Mouse (Mus musculus): ENCODE measurements around the gene Hbs1l. TPM values are rescaled to one million over a fixed set of nuclear protein-coding genes. Genes with fewer than 3 reads are reported as not detected.

The Hbs1l gene
- polyA plus RNA-seq, 1 experiment: 12.4 TPM

DNA sequence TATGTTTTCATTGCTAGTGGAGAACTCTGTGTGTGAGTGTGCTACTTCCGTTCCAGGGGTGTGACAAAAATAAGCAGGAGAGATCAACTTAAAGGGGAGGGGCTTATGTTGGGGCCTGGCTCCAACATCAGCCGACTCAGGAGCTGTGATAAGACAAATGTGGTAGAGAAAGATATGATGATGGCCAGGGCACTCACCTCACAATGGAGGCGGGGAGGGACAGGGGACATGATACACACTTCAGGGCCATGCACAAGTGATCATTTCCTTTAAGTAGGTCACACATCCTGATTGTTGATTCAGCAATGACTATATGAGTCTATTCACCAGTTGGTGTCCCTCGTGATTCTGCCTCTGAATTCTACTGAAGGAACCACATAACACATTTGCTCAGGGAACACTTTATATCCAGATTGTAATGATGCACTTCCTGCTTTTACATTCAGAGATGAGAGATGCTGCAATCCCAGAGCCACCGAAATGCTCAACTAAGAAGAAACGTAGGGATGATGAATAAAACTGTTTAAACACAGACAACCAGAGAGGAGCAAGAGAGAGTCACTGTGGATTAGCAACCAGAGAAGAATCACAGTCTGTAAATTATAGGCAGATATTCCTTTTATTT lies 26.9 kb upstream of the Hbs1l start:
- Histone ChIP-seq H3K4me1 (ENCODE audit: control insufficient read depth, insufficient read depth, low read length) (no peaks in the 10 kb centered on the region), H3K4me3 (replicated peaks; ENCODE audit: extremely low read depth, low read depth, low read length) (no peak overlapping the region)
- DNase-seq: no peak
- 57% methylated on average over 6 of the region's 6 CpGs for WGBS
- no peak for TF ChIP-seq POLR2A (IDR thresholded peaks at IDR 0.05; ENCODE audit: borderline replicate concordance, extremely low read depth, low read depth, low read length)
- TF ChIP-seq CTCF (IDR thresholded peaks at IDR 0.05; ENCODE audit: insufficient read depth, low read length): no peak

DNA sequence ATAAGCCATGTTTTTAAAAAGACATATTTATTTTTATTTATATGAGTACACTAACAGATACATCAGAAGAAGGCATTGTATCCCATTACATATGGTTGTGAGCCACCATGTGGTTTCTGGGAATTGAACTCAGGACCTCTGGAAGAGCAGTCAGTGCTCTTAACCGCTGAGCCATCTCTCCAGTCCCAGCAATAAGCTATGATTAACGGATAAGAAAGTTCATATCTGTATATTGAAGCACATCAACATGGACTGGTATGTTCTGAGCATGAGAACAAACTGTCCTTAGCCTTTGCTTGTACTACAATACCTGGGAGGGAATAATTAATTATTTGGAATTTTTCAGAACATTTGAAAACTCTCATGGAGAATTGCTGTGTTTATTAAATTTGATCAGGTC lies 25.9 kb upstream of the Hbs1l start:
- no peak for DNase-seq
- no peaks in the 10 kb centered on the region for H3K4me1 ChIP-seq (ENCODE audit: control insufficient read depth, insufficient read depth, low read length)
- H3K4me3 ChIP-seq (replicated peaks; ENCODE audit: extremely low read depth, low read depth, low read length): no peak overlapping the region
- WGBS: 85% methylated on average over 2 of the region's 2 CpGs
- TF ChIP-seq POLR2A (IDR thresholded peaks at IDR 0.05; ENCODE audit: borderline replicate concordance, extremely low read depth, low read depth, low read length) (no peak), CTCF (IDR thresholded peaks at IDR 0.05; ENCODE audit: insufficient read depth, low read length) (no peak)

DNA sequence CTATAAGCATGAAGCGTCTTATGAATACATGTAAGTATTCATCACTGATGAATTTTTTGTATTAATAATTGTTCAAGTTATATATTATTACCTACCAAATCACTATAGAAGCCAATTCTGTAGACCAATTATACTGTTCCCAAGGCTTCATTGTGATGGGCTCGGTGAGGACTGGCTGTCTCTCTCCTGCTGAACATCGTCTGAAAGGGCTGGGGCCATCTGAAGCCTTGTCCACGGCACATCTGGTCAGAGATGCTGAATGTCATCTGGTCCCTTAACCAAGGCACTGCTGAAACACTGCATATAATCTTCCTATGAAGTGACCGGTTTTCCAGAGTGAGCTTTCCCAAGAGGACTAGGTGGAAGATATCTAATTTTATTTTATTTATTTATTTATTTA lies 24.9 kb upstream of the Hbs1l start:
- Histone ChIP-seq H3K4me1 (ENCODE audit: control insufficient read depth, insufficient read depth, low read length) (no peaks in the 10 kb centered on the region), H3K4me3 (replicated peaks; ENCODE audit: extremely low read depth, low read depth, low read length) (no peak overlapping the region)
- 91% methylated on average over 5 of the region's 5 CpGs for WGBS
- no peak for TF ChIP-seq POLR2A (IDR thresholded peaks at IDR 0.05; ENCODE audit: borderline replicate concordance, extremely low read depth, low read depth, low read length)
- no peak for TF ChIP-seq CTCF (IDR thresholded peaks at IDR 0.05; ENCODE audit: insufficient read depth, low read length)
- no peak for DNase-seq

GRCm38 (mm10) chr10:21271310-21271709 lies 24.5 kb upstream of the Hbs1l start:
- H3K4me1 ChIP-seq (ENCODE audit: control insufficient read depth, insufficient read depth, low read length): no peaks in the 10 kb centered on the region
- no peak for DNase-seq
- TF ChIP-seq POLR2A (IDR thresholded peaks at IDR 0.05; ENCODE audit: borderline replicate concordance, extremely low read depth, low read depth, low read length) (no peak), CTCF (IDR thresholded peaks at IDR 0.05; ENCODE audit: insufficient read depth, low read length) (no peak)
- H3K4me3 ChIP-seq (replicated peaks; ENCODE audit: extremely low read depth, low read depth, low read length): no peak overlapping the region
- 91% methylated on average over 2 of the region's 2 CpGs for WGBS

DNA sequence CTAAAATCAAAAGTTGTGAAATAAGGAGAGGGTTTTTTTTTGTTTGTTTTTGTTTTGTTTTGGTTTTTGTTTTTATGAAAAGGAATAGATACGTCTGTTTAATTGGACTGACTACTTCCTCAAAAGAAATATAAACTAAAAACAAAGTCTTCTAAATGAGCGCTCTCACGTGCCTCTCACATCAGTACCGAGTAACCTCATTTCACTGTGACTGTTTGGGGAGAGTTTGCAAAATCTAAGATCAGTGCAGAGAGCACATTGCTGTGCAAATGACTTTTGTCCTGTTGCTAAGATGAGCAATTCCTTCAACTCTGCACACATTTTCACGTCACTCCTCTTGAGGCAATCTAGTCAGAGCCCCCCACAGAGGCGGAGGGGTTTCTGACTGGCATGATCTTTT lies 24.0 kb upstream of the Hbs1l start:
- WGBS: 61% methylated on average over 6 of the region's 6 CpGs
- DNase-seq: no peak
- no peak for TF ChIP-seq CTCF (IDR thresholded peaks at IDR 0.05; ENCODE audit: insufficient read depth, low read length)
- TF ChIP-seq POLR2A (IDR thresholded peaks at IDR 0.05; ENCODE audit: borderline replicate concordance, extremely low read depth, low read depth, low read length): no peak
- H3K4me3 ChIP-seq (replicated peaks; ENCODE audit: extremely low read depth, low read depth, low read length): no peak overlapping the region
- H3K4me1 ChIP-seq (ENCODE audit: control insufficient read depth, insufficient read depth, low read length): no peaks in the 10 kb centered on the region

DNA sequence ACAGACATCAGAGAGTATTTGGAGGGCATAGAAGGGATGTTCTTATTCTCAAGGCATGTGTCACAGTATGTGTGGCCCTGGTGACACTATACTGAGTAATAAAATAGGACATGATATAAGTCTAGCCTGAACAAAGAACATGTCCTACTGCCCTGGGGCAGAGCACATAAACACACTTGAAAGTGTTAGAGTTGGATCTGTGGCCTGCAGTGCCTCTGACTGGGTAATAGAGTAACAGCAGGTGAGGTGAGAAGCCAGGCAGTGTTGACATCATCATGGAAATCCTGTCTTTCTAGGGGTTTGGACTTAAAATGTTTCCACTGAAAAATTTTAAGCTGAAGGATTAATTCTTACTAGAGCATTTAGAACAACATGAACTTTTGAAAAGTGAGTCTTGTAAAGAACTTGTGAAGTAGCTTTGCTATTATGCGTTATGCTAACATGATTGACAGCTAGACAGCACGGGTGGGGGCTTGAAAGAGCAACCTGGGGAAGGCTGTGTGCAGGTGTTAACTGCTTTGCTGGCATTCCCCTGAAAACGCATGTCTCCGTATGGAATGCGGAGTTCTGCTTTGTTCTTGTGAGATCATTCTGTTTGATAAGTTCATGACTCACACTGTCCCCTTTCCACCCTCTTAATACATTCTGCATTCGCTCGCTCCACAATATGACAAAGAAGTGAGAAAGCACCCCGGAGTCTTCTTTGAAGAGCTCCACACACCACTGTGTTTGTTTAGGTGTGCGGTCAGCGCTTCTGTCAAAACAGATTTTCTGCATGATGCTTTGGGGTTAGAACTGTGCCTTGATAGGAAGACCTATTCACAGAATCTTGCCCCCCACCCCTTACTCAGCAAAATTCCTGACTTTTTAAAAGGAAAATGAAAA lies 8.3 kb upstream of the Hbs1l start:
- DNase-seq: no peak
- TF ChIP-seq POLR2A (IDR thresholded peaks at IDR 0.05; ENCODE audit: borderline replicate concordance, extremely low read depth, low read depth, low read length) (no peak), CTCF (IDR thresholded peaks at IDR 0.05; ENCODE audit: insufficient read depth, low read length) (no peak)
- 51% methylated on average over 10 of the region's 10 CpGs for WGBS
- Histone ChIP-seq H3K4me3 (replicated peaks; ENCODE audit: extremely low read depth, low read depth, low read length) (no peak overlapping the region), H3K4me1 (ENCODE audit: control insufficient read depth, insufficient read depth, low read length) (no peaks in the 10 kb centered on the region)

DNA sequence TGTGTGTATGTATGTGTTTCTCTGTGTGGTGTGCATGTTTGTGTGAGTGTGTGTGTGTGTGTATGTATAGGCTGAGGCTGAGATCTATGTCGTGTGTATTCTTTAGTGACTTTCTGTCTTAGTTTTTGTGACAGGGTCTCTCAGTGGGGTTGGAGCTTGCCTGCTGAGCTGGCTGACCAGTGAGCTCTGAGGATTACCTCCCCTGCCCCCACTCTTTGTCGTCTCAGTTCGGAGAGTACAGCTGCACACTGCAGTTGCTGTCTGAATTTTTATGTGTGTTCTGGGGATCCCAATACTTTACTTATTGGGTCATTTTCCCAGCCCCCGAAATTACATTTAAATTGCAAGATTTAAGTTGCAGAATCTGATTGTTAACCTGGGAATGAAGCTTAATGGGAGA lies 4.6 kb upstream of the Hbs1l start:
- no peak for TF ChIP-seq POLR2A (IDR thresholded peaks at IDR 0.05; ENCODE audit: borderline replicate concordance, extremely low read depth, low read depth, low read length)
- 60% methylated on average over 4 of the region's 4 CpGs for WGBS
- no peak for DNase-seq
- Histone ChIP-seq H3K4me1 (ENCODE audit: control insufficient read depth, insufficient read depth, low read length) (no peaks in the 10 kb centered on the region; the same call in 1 of the 2 replicates), H3K4me3 (replicated peaks; ENCODE audit: extremely low read depth, low read depth, low read length) (no peak overlapping the region)

DNA sequence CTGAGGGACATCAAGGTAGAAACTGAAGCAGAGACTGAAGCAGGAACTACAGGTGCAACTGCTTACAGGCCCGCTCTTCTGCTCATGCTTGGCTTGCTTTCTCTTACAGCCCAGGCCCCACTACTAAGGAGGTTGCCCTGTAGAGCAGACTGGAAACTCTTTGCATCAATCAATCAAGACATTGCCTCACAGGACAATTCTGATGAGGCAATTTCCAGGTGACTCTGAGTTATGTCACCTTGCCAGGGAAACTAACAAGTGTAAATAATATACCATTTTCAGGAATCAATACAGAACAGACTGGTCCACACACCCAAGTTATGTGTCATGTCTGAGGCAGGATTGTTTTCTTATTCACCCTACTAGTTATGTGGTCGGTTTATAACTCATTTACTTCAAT lies 1.6 kb upstream of the Hbs1l start:
- H3K4me3 ChIP-seq (replicated peaks; ENCODE audit: extremely low read depth, low read depth, low read length): no peak overlapping the region
- DNase-seq: no peak
- TF ChIP-seq POLR2A (IDR thresholded peaks at IDR 0.05; ENCODE audit: borderline replicate concordance, extremely low read depth, low read depth, low read length) (no peak), CTCF (IDR thresholded peaks at IDR 0.05; ENCODE audit: insufficient read depth, low read length) (no peak)
- 86% methylated on average over 2 of the region's 2 CpGs for WGBS
- peaks cover 3% of the 10 kb centered on the region for H3K4me1 ChIP-seq (ENCODE audit: control insufficient read depth, insufficient read depth, low read length)

DNA sequence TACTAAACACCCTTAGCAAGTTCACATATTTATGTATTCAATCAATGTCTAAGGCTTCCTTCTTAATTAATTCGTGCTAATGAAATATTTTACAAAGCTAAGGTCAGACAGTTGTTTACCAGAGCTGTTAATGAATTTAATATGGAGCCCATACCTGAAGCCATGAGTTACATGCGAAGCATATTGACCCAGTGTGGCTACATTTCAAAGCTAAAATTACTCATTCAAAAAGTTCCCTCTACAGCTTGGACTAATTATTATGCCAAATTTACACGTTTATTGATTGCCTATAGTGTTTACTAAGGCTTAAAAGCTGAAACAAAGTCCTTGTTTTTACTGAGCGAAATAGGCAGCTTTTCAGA lies 401 bp upstream of the Hbs1l start:
- 35% methylated on average over 4 of the region's 4 CpGs for WGBS
- peak overlapping the region; percentile 25 for H3K4me3 ChIP-seq (replicated peaks; ENCODE audit: extremely low read depth, low read depth, low read length)
- peaks cover 3% of the 10 kb centered on the region for H3K4me1 ChIP-seq (ENCODE audit: control insufficient read depth, insufficient read depth, low read length)
- no peak for TF ChIP-seq CTCF (IDR thresholded peaks at IDR 0.05; ENCODE audit: insufficient read depth, low read length)
- TF ChIP-seq POLR2A (IDR thresholded peaks at IDR 0.05; ENCODE audit: borderline replicate concordance, extremely low read depth, low read depth, low read length): no peak
- DNase-seq: no peak

GRCm38 (mm10) chr10:21298972-21299371 lies 3.2 kb downstream of the Hbs1l start:
- Histone ChIP-seq H3K4me3 (replicated peaks; ENCODE audit: extremely low read depth, low read depth, low read length) (no peak overlapping the region), H3K4me1 (ENCODE audit: control insufficient read depth, insufficient read depth, low read length) (peaks cover 3% of the 10 kb centered on the region)
- 78% methylated on average over 2 of the region's 2 CpGs for WGBS
- TF ChIP-seq POLR2A (IDR thresholded peaks at IDR 0.05; ENCODE audit: borderline replicate concordance, extremely low read depth, low read depth, low read length) (no peak), CTCF (IDR thresholded peaks at IDR 0.05; ENCODE audit: insufficient read depth, low read length) (no peak)
- no peak for DNase-seq
